Mouse (Mus musculus) kidney, adult 2 months (tissue): Measurements from ENCODE around the gene Kpna7. TPM values are rescaled to one million over a fixed set of nuclear protein-coding genes. Genes with fewer than 3 reads are reported as not detected.

Experiments used
- DNase-seq: peaks from one replicate; pipeline ENCODE4 v3.0.0; 2021
- H3K27ac ChIP-seq: fragments of 200-500 bp; 2 replicates; pipeline ENCODE4 v1.5.1; 2012; ENCODE audit warnings: low read depth, low read length, control low read depth, inconsistent platforms; ENCODE audit not compliant: insufficient read depth
- H3K27me3 ChIP-seq: fragments of 200-500 bp; replicated peaks from 2 replicates; pipeline ENCODE4 v1.6.1; 2012; ENCODE audit warnings: mild to moderate bottlenecking, moderate library complexity, low read length, inconsistent platforms; ENCODE audit not compliant: control insufficient read depth, insufficient read depth
- H3K36me3 ChIP-seq: fragments of 200-500 bp; 2 replicates; pipeline ENCODE4 v1.6.1; 2012; ENCODE audit warnings: mild to moderate bottlenecking, moderate library complexity, low read length, inconsistent platforms; ENCODE audit not compliant: control insufficient read depth, insufficient read depth
- H3K4me1 ChIP-seq: fragments of 200-500 bp; 2 replicates; pipeline ENCODE4 v1.6.1; 2011; ENCODE audit warnings: low read length; ENCODE audit not compliant: control insufficient read depth, insufficient read depth
- H3K4me3 ChIP-seq: fragments of 200-500 bp; 2 replicates; pipeline ENCODE4 v1.5.1; 2011; ENCODE audit warnings: mild to moderate bottlenecking, low read depth, low read length, control low read depth; ENCODE audit not compliant: insufficient read depth
- CTCF ChIP-seq: fragments of 200-500 bp; conservative IDR thresholded peaks from 2 replicates; pipeline ENCODE4 v1.5.1; 2011; ENCODE audit warnings: low read depth, mild to moderate bottlenecking, control low read depth, low read length, moderate library complexity, mixed read lengths; ENCODE audit not compliant: insufficient read depth, insufficient read length
- POLR2A ChIP-seq: fragments of 200-500 bp; IDR thresholded peaks from one replicate; pipeline ENCODE4 v1.6.1; 2011; ENCODE audit warnings: low read depth, low read length, control low read depth
- WGBS: fragments of 180-500 bp; shearing (Covaris S2); methylation state at CpG from one replicate; pipeline ENCODE4 v1.1.7; 2018; 5-methylcytosine and 5-hydroxymethylcytosine counted together
- polyA plus RNA-seq: library from polyadenylated mRNA; depleted of rRNA; stranded (reverse); fragments of >200 nt; gene quantifications from 2 replicates; pipeline ENCODE4 v1.2.3, GENCODE M21; 2012

Gene Kpna7
- polyA plus RNA-seq, 1 experiment = not detected

DNA sequence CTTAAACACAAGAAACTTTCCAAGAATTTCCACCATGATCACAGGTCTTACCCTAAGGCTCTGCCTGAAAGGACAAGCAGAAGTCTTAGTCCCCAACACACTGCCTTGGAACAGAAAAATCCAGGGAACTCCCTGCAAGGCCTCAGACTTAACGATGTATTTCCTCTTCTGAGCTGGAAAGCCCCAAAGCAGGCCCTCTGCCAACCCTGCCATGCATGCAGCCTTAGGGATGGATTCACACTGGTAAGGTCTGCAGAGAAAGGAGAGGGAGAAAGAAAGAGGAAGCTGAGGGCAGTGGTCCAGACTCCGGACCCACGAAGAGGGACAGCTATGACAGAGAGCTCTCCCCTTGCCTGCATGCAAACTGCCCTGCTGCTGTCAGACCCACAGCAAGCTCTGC lies 120.4 kb downstream of the Kpna7 start:
- no peaks in the 10 kb centered on the region for H3K36me3 ChIP-seq
- peaks cover 8% of the 10 kb centered on the region for H3K4me1 ChIP-seq
- no peak overlapping the region for H3K4me3 ChIP-seq
- H3K27ac ChIP-seq = peak overlapping the region; percentile 1; the same call in 1 of the 2 replicates
- TF ChIP-seq CTCF = no peak
- TF ChIP-seq POLR2A = no peak
- H3K27me3 ChIP-seq = no peaks in the 10 kb centered on the region
- DNase-seq = peak; percentile 60
- WGBS = 21% methylated on average over 3 of the region's 3 CpGs

DNA sequence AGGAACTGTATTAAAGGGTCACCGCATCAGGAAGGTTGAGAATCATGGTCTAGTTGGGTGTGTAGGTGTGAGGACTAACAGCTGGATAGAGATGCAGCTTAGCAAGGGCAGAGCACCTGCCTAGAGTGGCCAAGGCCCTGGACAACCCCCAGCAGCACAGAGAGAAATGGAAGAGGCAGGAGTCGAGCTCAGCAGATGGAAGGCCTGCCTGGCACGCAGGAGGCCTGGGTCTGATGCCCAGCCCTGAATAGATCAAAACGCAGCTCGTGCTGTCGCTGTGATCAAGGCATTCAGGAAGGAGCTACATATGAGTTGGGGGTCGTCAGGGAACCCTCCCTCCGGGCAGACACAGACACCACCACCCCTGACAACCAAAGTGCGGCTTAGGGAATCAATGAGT lies 125.6 kb downstream of the Kpna7 start:
- TF ChIP-seq CTCF (no peak), POLR2A (no peak)
- Histone ChIP-seq H3K27me3 (no peaks in the 10 kb centered on the region), H3K4me3 (no peak overlapping the region), H3K36me3 (no peaks in the 10 kb centered on the region), H3K27ac (no peak overlapping the region), H3K4me1 (peaks cover 12% of the 10 kb centered on the region)
- no peak for DNase-seq
- 76% methylated on average over 9 of the region's 9 CpGs for WGBS

DNA sequence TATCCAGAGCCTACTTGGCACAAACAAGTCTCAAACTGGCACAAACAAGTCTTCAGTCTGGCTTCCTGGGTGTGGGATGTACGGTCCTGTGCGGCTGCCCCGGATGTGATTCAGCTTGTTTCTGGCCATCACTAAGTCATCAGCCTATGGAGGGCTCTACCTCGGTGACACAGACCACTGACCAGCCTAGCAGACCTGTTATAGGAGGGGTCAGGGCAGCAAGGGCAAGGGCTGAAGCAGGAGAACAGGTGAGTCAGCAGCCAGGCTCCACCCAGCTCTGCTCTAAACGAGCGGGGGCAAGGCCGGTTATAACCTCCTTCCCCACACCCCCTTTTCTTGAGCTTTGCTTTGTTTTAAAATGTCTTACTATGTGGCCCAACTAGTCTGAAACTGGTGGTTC lies 129.4 kb downstream of the Kpna7 start:
- DNase-seq = no peak
- H3K27ac ChIP-seq = peak overlapping the region; percentile 21; the same call in 1 of the 2 replicates
- no peaks in the 10 kb centered on the region for H3K27me3 ChIP-seq
- WGBS = 34% methylated on average over 7 of the region's 7 CpGs
- TF ChIP-seq POLR2A (no peak), CTCF (no peak)
- H3K4me3 ChIP-seq = no peak overlapping the region
- H3K36me3 ChIP-seq = no peaks in the 10 kb centered on the region
- peaks cover 6% of the 10 kb centered on the region for H3K4me1 ChIP-seq

DNA sequence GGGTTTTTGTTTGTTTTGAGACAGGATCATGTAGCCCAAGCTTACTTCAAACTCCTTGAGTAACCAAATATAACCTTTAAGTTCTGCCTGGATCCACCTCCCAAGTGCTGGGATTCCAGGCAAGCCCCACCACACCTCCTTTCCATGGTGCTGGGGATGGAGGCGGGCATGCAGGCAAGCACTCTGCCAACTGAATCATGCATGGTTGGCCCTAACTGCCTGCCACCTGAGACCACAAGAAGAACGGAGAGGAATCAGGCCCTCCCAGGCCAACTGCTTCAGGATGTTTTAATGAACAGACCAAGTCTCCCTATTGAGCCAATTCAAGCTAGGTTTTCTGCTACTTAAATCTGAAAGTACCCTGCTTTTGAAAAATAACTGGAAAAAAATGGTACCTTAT lies 131.2 kb downstream of the Kpna7 start:
- WGBS = 33% methylated on average over 2 of the region's 2 CpGs
- H3K4me3 ChIP-seq = no peak overlapping the region
- no peak overlapping the region for H3K27ac ChIP-seq
- H3K27me3 ChIP-seq = no peaks in the 10 kb centered on the region
- TF ChIP-seq CTCF (no peak), POLR2A (no peak)
- peaks cover 13% of the 10 kb centered on the region for H3K4me1 ChIP-seq
- DNase-seq = no peak
- H3K36me3 ChIP-seq = no peaks in the 10 kb centered on the region

DNA sequence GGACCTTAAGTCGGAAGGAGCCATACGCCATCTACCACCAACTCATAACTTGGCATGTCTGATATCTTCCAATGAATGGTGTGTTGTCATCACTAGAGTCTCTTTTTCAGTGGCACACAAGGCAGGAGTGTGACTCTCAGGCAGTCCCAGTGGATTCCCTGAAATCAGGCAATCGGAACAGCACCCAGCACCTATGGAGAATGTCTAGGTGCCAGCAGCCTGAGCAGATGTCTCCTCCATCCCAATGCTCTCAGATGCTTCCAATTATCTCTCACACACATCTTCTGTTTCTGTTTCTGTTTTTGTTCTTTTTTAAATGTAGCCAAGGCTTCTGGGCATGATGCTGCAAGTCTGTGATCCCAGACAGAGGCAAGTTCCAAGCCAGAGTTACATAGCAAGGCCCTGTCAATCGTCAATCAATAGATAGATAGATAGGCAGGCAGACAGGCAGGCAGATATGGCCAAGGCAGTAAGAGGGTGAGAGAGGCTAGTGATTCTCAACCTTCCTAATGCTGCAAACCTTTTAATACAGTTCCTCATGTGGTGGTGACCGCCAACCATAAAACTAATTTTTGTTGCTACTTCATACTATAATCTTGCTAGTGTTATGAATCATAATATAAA lies 133.3 kb downstream of the Kpna7 start:
- no peak overlapping the region for H3K4me3 ChIP-seq
- no peaks in the 10 kb centered on the region for H3K36me3 ChIP-seq
- no peak for DNase-seq
- H3K4me1 ChIP-seq = peaks cover 19% of the 10 kb centered on the region
- no peaks in the 10 kb centered on the region for H3K27me3 ChIP-seq
- 94% methylated on average over 5 of the region's 5 CpGs for WGBS
- H3K27ac ChIP-seq = no peak overlapping the region
- TF ChIP-seq POLR2A = no peak
- TF ChIP-seq CTCF = no peak

DNA sequence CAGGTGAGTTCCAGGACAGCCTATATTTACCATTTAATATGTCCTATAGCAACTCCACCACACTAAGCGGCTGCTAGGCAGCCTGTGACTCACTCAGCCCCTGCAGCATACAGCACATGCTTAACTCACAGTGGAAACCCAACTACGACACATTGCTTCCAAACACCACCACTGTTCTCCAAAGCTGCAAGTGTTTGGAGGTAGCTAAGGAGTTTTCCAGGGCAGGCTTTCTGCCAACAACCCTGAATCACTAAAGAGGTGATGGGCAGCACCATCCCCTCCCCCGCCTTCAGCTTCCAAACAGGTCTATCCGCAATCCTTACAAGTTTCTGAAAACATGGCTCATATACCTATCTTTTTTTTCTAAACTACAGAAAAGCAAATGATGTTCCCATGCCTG lies 134.0 kb downstream of the Kpna7 start:
- H3K4me3 ChIP-seq = no peak overlapping the region
- no peaks in the 10 kb centered on the region for H3K36me3 ChIP-seq
- DNase-seq = peak; percentile 27
- WGBS = 77% methylated on average over 4 of the region's 4 CpGs
- peaks cover 25% of the 10 kb centered on the region for H3K4me1 ChIP-seq
- TF ChIP-seq CTCF (no peak), POLR2A (no peak)
- H3K27me3 ChIP-seq = no peaks in the 10 kb centered on the region
- H3K27ac ChIP-seq = no peak overlapping the region

DNA sequence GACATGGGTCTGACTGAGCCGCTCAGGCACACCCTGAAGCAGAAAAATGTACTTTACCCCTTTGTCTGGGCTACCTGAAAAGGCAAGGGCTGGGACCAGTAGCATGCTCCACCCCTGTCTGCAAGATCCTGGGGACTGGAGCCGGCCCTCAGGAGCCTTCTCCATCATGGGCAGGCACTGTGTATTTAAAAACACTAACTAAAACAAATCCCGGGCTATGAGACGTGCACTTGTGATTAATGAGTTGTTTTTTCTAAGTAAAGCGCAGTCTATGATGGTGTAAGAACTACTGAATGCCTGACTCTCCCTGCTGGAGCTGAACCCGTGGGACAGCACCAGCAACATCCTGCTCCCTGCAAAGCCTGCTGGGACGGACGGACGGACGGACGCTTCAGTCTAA lies 135.4 kb downstream of the Kpna7 start:
- TF ChIP-seq POLR2A = no peak
- no peak for TF ChIP-seq CTCF
- 39% methylated on average over 11 of the region's 11 CpGs for WGBS
- Histone ChIP-seq H3K27me3 (no peaks in the 10 kb centered on the region), H3K36me3 (no peaks in the 10 kb centered on the region), H3K27ac (no peak overlapping the region), H3K4me3 (no peak overlapping the region), H3K4me1 (peaks cover 24% of the 10 kb centered on the region)
- DNase-seq = no peak
